Mouse (Mus musculus): ENCODE measurements at regions not wholly inside any gene's neighbourhood (a gene's known extent, or its start where the extent isn't known, plus 50 kb on each side); places are given as distances from the start of the nearest gene placed in this dataset.

- no peak for DNase-seq (ENCODE audit: low spot score)
- H3K27ac ChIP-seq, result no peak overlapping the region
- no peaks in the 10 kb centered on the region for H3K36me3 ChIP-seq
- no peaks in the 10 kb centered on the region for H3K9me3 ChIP-seq (replicated peaks)
- H3K27me3 ChIP-seq (ENCODE audit: low read depth, poor library complexity, severe bottlenecking), result no peaks in the 10 kb centered on the region
- no peak overlapping the region for H3K4me3 ChIP-seq
- H3K4me1 ChIP-seq, result no peaks in the 10 kb centered on the region
Observed at GRCm38 (mm10) chr5:26338191-26338590, 80.7 kb downstream of the Gm7361 start.

GRCm38 (mm10) chr5:26339266-26339665 lies 81.8 kb downstream of the Gm7361 start:
- DNase-seq (ENCODE audit: low spot score), result no peak
- no peak overlapping the region for H3K27ac ChIP-seq
- no peaks in the 10 kb centered on the region for H3K9me3 ChIP-seq (replicated peaks)
- H3K27me3 ChIP-seq (ENCODE audit: low read depth, poor library complexity, severe bottlenecking), result no peaks in the 10 kb centered on the region
- H3K4me3 ChIP-seq, result no peak overlapping the region
- 97% methylated on average over 1 of the region's 1 CpGs for WGBS
- H3K4me1 ChIP-seq, result no peaks in the 10 kb centered on the region
- no peaks in the 10 kb centered on the region for H3K36me3 ChIP-seq

- Histone ChIP-seq H3K27me3 (ENCODE audit: low read depth, poor library complexity, severe bottlenecking) (no peaks in the 10 kb centered on the region), H3K36me3 (no peaks in the 10 kb centered on the region), H3K4me1 (no peaks in the 10 kb centered on the region), H3K9me3 (replicated peaks) (no peaks in the 10 kb centered on the region), H3K4me3 (no peak overlapping the region), H3K27ac (no peak overlapping the region)
- DNase-seq (ENCODE audit: low spot score), result no peak
- 96% methylated on average over 10 of the region's 10 CpGs for WGBS
Observed at GRCm38 (mm10) chr5:26355156-26355555, 97.7 kb downstream of the Gm7361 start.

DNA sequence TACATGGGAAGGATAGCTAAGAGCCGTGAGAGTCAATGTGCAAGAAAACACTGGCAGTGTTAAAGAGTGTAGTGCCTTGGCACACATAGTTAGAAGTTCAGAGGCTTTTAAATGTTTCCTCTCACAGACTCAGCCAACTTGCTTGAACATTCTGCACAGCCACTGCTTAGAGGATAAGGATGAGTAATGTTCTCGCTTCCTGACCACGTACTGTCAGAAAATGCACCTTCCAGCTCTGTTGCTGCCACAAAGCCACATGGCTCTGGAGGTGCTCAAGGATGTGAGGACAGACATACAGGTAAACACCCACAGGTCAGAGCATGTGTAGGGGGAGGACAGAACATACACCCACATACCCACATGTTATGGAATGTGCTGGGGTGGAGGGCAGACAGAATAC lies 101.6 kb downstream of the Gm7361 start:
- Histone ChIP-seq H3K9me3 (replicated peaks) (no peaks in the 10 kb centered on the region), H3K27ac (no peak overlapping the region), H3K27me3 (ENCODE audit: low read depth, poor library complexity, severe bottlenecking) (no peaks in the 10 kb centered on the region), H3K4me3 (no peak overlapping the region), H3K36me3 (no peaks in the 10 kb centered on the region), H3K4me1 (no peaks in the 10 kb centered on the region)
- no peak for DNase-seq (ENCODE audit: low spot score)
- 92% methylated on average over 3 of the region's 3 CpGs for WGBS

- no peaks in the 10 kb centered on the region for H3K36me3 ChIP-seq
- H3K27me3 ChIP-seq (ENCODE audit: low read depth, poor library complexity, severe bottlenecking), result no peaks in the 10 kb centered on the region
- no peak overlapping the region for H3K27ac ChIP-seq
- H3K4me1 ChIP-seq, result peaks cover 14% of the 10 kb centered on the region
- 74% methylated on average over 10 of the region's 10 CpGs for WGBS
- DNase-seq (ENCODE audit: low spot score), result no peak
- H3K9me3 ChIP-seq (replicated peaks), result no peaks in the 10 kb centered on the region
- no peak overlapping the region for H3K4me3 ChIP-seq
Observed at GRCm38 (mm10) chr5:26374175-26374984, 116.9 kb downstream of the Gm7361 start.

- WGBS, result 88% methylated on average over 2 of the region's 2 CpGs
Observed at GRCm38 (mm10) chr5:26407088-26407672, 149.7 kb downstream of the Gm7361 start.

GRCm38 (mm10) chr5:26413185-26413584 lies 155.7 kb downstream of the Gm7361 start:
- Histone ChIP-seq H3K9me3 (replicated peaks) (no peaks in the 10 kb centered on the region), H3K4me3 (no peak overlapping the region), H3K4me1 (no peaks in the 10 kb centered on the region), H3K27me3 (ENCODE audit: low read depth, poor library complexity, severe bottlenecking) (no peaks in the 10 kb centered on the region), H3K36me3 (no peaks in the 10 kb centered on the region), H3K27ac (no peak overlapping the region)
- WGBS, result 33% methylated on average over 1 of the region's 1 CpGs
- no peak for DNase-seq (ENCODE audit: low spot score)

More at GRCm38 (mm10) chr5:26407088-26407672, 149.7 kb downstream of the Gm7361 start:
- Histone ChIP-seq H3K9me3 (replicated peaks) (no peaks in the 10 kb centered on the region), H3K27ac (no peak overlapping the region), H3K4me3 (no peak overlapping the region), H3K4me1 (no peaks in the 10 kb centered on the region), H3K27me3 (ENCODE audit: low read depth, poor library complexity, severe bottlenecking) (no peaks in the 10 kb centered on the region), H3K36me3 (no peaks in the 10 kb centered on the region)
- no peak for DNase-seq (ENCODE audit: low spot score)

GRCm38 (mm10) chr5:26444331-26445200 lies 187.1 kb downstream of the Gm7361 start:
- Histone ChIP-seq H3K4me1 (no peaks in the 10 kb centered on the region), H3K36me3 (no peaks in the 10 kb centered on the region), H3K4me3 (no peak overlapping the region), H3K9me3 (replicated peaks) (no peaks in the 10 kb centered on the region), H3K27me3 (ENCODE audit: low read depth, poor library complexity, severe bottlenecking) (no peaks in the 10 kb centered on the region), H3K27ac (no peak overlapping the region)
- no peak for DNase-seq (ENCODE audit: low spot score)
- WGBS, result 82% methylated on average over 4 of the region's 4 CpGs

GRCm38 (mm10) chr5:26451306-26451705 lies 193.8 kb downstream of the Gm7361 start:
- Histone ChIP-seq H3K9me3 (replicated peaks) (no peaks in the 10 kb centered on the region), H3K4me1 (no peaks in the 10 kb centered on the region), H3K36me3 (no peaks in the 10 kb centered on the region), H3K4me3 (no peak overlapping the region), H3K27ac (no peak overlapping the region), H3K27me3 (ENCODE audit: low read depth, poor library complexity, severe bottlenecking) (no peaks in the 10 kb centered on the region)
- WGBS, result 90% methylated on average over 1 of the region's 1 CpGs
- DNase-seq (ENCODE audit: low spot score), result no peak

GRCm38 (mm10) chr5:26457627-26458026 lies 200.1 kb downstream of the Gm7361 start:
- WGBS, result 82% methylated on average over 4 of the region's 4 CpGs
- H3K27me3 ChIP-seq (ENCODE audit: low read depth, poor library complexity, severe bottlenecking), result no peaks in the 10 kb centered on the region
- H3K36me3 ChIP-seq, result no peaks in the 10 kb centered on the region
- no peak for DNase-seq (ENCODE audit: low spot score)
- no peaks in the 10 kb centered on the region for H3K4me1 ChIP-seq
- H3K9me3 ChIP-seq (replicated peaks), result no peaks in the 10 kb centered on the region
- H3K27ac ChIP-seq, result no peak overlapping the region
- no peak overlapping the region for H3K4me3 ChIP-seq

DNA sequence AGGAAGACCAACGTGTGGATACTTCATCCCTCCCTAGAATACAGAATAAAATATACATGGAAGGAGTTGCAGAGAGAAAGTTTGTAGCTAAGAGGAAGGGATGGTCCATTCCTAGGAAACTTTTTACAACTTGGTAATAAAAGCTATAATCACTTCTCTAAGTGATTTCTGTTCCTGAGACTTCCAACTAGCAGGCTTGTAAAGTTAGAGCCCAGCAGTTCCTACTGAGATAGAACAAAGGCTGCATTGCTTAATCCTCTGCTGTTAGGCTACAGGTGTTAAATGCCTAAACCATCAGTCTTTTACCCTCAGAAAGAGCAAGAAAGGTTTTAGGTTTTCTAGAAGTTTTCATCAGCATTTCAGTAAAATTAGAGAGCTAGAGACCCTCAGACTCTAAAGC lies 209.2 kb downstream of the Gm7361 start:
- Histone ChIP-seq H3K27ac (no peak overlapping the region), H3K4me3 (no peak overlapping the region), H3K4me1 (no peaks in the 10 kb centered on the region), H3K36me3 (no peaks in the 10 kb centered on the region), H3K9me3 (replicated peaks) (no peaks in the 10 kb centered on the region), H3K27me3 (ENCODE audit: low read depth, poor library complexity, severe bottlenecking) (no peaks in the 10 kb centered on the region)
- no peak for DNase-seq (ENCODE audit: low spot score)
- 56% methylated on average over 1 of the region's 1 CpGs for WGBS

- Histone ChIP-seq H3K4me3 (no peak overlapping the region), H3K4me1 (no peaks in the 10 kb centered on the region), H3K27ac (no peak overlapping the region), H3K27me3 (ENCODE audit: low read depth, poor library complexity, severe bottlenecking) (no peaks in the 10 kb centered on the region), H3K9me3 (replicated peaks) (no peaks in the 10 kb centered on the region), H3K36me3 (no peaks in the 10 kb centered on the region)
- DNase-seq (ENCODE audit: low spot score), result no peak
- WGBS, result 82% methylated on average over 2 of the region's 2 CpGs
Observed at GRCm38 (mm10) chr5:26485726-26486125, 228.2 kb downstream of the Gm7361 start.

DNA sequence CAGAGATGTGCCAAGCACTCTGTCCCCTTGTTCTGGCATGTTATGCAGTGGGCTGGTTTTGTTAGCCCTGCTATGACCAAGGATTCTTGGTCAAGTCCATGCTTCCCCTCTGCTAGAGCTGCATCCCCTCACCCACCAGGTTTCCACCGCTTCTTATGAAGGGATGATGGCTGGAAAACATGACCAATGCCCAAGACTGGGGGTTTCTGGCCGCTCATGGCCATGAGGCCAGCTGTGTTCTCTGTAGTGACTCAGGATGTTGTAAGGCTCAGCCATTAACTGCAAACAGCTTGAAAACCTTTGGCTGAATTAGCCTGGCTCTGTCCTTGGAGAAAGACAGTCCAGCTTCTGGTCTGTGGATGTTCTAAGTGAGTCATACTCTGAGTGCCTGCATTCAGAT lies 236.5 kb downstream of the Gm7361 start:
- DNase-seq (ENCODE audit: low spot score), result no peak
- Histone ChIP-seq H3K4me3 (no peak overlapping the region), H3K27me3 (ENCODE audit: low read depth, poor library complexity, severe bottlenecking) (no peaks in the 10 kb centered on the region), H3K36me3 (no peaks in the 10 kb centered on the region), H3K4me1 (no peaks in the 10 kb centered on the region), H3K27ac (no peak overlapping the region), H3K9me3 (replicated peaks) (no peaks in the 10 kb centered on the region)
- WGBS, result 83% methylated on average over 2 of the region's 2 CpGs

Measured in limb, embryonic 10.5 days (tissue).